Mouse (Mus musculus): ENCODE measurements around the gene Adgrv1. TPM values are rescaled to one million over a fixed set of nuclear protein-coding genes. Genes with fewer than 3 reads are reported as not detected.

Adgrv1 gene
- polyA plus RNA-seq, 1 experiment from 2014 or later, result 1.1 TPM

DNA sequence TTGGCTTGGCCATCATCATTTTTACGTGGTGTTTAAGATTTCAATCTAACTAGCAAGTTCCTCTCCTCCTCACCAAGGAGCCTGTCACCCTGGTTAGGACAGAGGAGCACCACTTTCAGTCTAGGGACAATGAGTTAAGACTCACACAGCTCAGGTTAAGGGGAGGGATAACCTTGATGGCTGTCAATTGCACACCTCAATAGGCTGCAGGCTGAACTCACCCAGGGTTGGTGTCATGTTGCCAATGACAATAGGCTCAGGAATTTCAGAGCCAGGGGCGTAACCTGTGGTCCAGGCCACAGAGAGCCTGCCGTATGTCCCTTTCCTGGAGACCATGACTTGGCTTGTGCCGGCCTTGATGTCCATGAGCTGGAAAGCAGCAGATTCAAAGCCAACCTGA is 209.0 kb downstream of the Adgrv1 start:
- Histone ChIP-seq H3K36me3 (ENCODE audit: control insufficient read depth, insufficient read depth, low read length) (no peaks in the 10 kb centered on the region), H3K27me3 (ENCODE audit: control insufficient read depth, insufficient read depth, low read length) (no peaks in the 10 kb centered on the region), H3K9ac (ENCODE audit: low read depth, low read length) (no peak overlapping the region), H3K4me1 (ENCODE audit: control insufficient read depth, insufficient read depth, low read length) (no peaks in the 10 kb centered on the region), H3K27ac (ENCODE audit: low read depth, low read length) (no peak overlapping the region), H3K4me3 (ENCODE audit: low read depth, low read length) (no peak overlapping the region), H3K9me3 (replicated peaks; ENCODE audit: control insufficient read depth, low read length) (no peaks in the 10 kb centered on the region), H3K4me2 (no peak overlapping the region)
- ATAC-seq (replicated peaks; ENCODE audit: insufficient number of reproducible peaks, low FRiP score, low TSS enrichment), result no peak
- 67% methylated on average over 4 of the region's 4 CpGs for WGBS (ENCODE audit: insufficient replicate concordance)

DNA sequence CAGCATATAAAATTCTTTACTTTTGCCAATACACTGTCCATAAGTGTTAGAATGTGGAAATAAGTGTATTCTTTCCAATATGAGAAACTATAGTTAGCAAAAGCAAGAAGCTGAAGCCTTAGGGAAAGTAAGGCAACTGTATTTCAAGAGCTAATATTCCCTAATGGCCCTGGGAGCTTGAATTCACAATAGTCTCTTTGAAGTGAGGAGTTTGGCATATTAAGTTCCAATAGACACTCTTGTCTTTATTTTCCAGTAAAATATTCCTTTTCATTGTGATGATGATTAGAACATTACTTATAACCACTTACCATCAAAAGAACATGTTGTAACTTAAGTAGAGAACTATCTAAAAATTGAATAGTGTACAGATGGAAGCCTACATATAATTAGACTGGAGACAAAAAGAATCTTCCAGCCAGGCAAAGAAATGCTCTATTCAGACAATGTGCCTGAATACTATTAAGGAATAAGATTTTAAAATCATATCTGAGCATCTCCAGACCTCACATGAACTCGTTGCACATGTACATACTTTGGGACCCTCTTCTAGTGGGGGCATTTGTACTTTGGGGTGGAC is 225.0 kb downstream of the Adgrv1 start:
- ATAC-seq (replicated peaks; ENCODE audit: insufficient number of reproducible peaks, low FRiP score, low TSS enrichment), result no peak
- H3K9ac ChIP-seq (ENCODE audit: low read depth, low read length), result no peak overlapping the region
- H3K4me1 ChIP-seq (ENCODE audit: control insufficient read depth, insufficient read depth, low read length), result no peaks in the 10 kb centered on the region
- H3K36me3 ChIP-seq (ENCODE audit: control insufficient read depth, insufficient read depth, low read length), result no peaks in the 10 kb centered on the region
- no peak overlapping the region for H3K4me2 ChIP-seq
- H3K27ac ChIP-seq (ENCODE audit: low read depth, low read length), result no peak overlapping the region
- WGBS (ENCODE audit: insufficient replicate concordance), result 65% methylated on average over 1 of the region's 1 CpGs
- no peak overlapping the region for H3K4me3 ChIP-seq (ENCODE audit: low read depth, low read length)
- no peaks in the 10 kb centered on the region for H3K9me3 ChIP-seq (replicated peaks; ENCODE audit: control insufficient read depth, low read length)
- no peaks in the 10 kb centered on the region for H3K27me3 ChIP-seq (ENCODE audit: control insufficient read depth, insufficient read depth, low read length)

DNA sequence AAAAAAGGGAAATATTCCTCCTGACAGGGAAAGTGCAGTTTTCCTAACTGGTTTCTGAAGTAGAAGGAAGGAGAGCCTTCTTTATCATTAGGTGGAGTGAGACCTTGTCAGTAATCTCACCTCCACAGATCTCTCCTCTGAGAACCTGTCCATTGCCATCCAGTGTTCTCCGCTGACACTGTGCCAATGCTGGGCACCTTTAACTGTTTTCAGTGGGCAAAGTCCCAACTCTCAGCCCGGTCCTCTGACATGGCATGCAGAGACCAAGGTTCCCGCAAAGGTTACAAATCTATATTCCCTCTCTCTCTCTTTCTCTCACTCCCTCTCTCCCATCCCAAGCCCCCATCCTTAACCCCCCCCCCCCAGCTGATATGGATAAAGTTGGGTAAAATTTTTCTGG is 230.1 kb downstream of the Adgrv1 start:
- no peaks in the 10 kb centered on the region for H3K27me3 ChIP-seq (ENCODE audit: control insufficient read depth, insufficient read depth, low read length)
- H3K4me3 ChIP-seq (ENCODE audit: low read depth, low read length), result no peak overlapping the region
- H3K4me1 ChIP-seq (ENCODE audit: control insufficient read depth, insufficient read depth, low read length), result no peaks in the 10 kb centered on the region
- ATAC-seq (replicated peaks; ENCODE audit: insufficient number of reproducible peaks, low FRiP score, low TSS enrichment), result no peak
- no peak overlapping the region for H3K4me2 ChIP-seq
- no peaks in the 10 kb centered on the region for H3K9me3 ChIP-seq (replicated peaks; ENCODE audit: control insufficient read depth, low read length)
- no peaks in the 10 kb centered on the region for H3K36me3 ChIP-seq (ENCODE audit: control insufficient read depth, insufficient read depth, low read length)
- H3K9ac ChIP-seq (ENCODE audit: low read depth, low read length), result no peak overlapping the region
- WGBS (ENCODE audit: insufficient replicate concordance), result 89% methylated on average over 3 of the region's 3 CpGs
- H3K27ac ChIP-seq (ENCODE audit: low read depth, low read length), result no peak overlapping the region

DNA sequence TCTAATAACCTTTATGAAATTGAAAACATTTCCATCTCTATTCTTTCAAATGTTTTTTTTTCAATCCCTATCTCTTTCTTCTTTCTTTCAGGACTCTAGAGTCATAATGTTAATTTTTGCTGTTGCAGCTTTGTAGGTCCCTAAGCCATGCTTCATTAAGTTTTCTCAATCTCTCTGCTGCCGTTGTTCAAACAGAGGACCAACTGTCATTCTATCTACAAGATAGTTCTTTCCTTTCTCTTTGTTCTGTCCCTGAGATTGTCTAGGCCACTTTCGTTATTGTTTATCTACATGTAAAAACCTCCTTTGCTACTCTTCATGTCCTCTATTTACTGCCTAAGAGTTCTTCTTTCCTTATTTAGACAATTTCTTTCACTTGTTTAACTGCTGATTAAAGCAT is 230.8 kb downstream of the Adgrv1 start:
- Histone ChIP-seq H3K4me3 (ENCODE audit: low read depth, low read length) (no peak overlapping the region), H3K36me3 (ENCODE audit: control insufficient read depth, insufficient read depth, low read length) (no peaks in the 10 kb centered on the region), H3K9me3 (replicated peaks; ENCODE audit: control insufficient read depth, low read length) (no peaks in the 10 kb centered on the region), H3K4me1 (ENCODE audit: control insufficient read depth, insufficient read depth, low read length) (no peaks in the 10 kb centered on the region), H3K27ac (ENCODE audit: low read depth, low read length) (no peak overlapping the region), H3K4me2 (no peak overlapping the region), H3K27me3 (ENCODE audit: control insufficient read depth, insufficient read depth, low read length) (no peaks in the 10 kb centered on the region), H3K9ac (ENCODE audit: low read depth, low read length) (no peak overlapping the region)
- no peak for ATAC-seq (replicated peaks; ENCODE audit: insufficient number of reproducible peaks, low FRiP score, low TSS enrichment)
- 55% methylated on average over 2 of the region's 2 CpGs for WGBS (ENCODE audit: insufficient replicate concordance)

DNA sequence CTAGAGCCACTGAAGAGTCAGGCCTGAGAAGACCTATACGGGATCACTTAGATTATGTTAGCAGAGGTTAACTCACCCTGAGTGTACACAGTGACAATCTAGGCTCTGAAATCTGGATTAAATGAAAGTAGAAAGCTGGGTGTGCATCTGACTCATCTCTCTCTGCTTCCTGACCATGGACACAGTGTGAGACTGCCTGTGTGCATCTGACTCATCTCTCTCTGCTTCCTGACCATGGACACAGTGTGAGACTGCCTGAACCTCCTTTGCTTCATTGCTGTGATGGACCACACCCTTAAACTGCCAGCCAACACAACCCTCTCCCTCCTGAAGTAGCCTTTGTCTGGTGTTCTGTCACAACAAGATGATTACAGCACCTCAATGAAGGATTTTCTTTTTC is 231.2 kb downstream of the Adgrv1 start:
- no peaks in the 10 kb centered on the region for H3K4me1 ChIP-seq (ENCODE audit: control insufficient read depth, insufficient read depth, low read length)
- H3K4me2 ChIP-seq, result no peak overlapping the region
- H3K27me3 ChIP-seq (ENCODE audit: control insufficient read depth, insufficient read depth, low read length), result no peaks in the 10 kb centered on the region
- H3K27ac ChIP-seq (ENCODE audit: low read depth, low read length), result no peak overlapping the region
- H3K4me3 ChIP-seq (ENCODE audit: low read depth, low read length), result no peak overlapping the region
- WGBS (ENCODE audit: insufficient replicate concordance), result 67% methylated on average over 1 of the region's 1 CpGs
- H3K36me3 ChIP-seq (ENCODE audit: control insufficient read depth, insufficient read depth, low read length), result no peaks in the 10 kb centered on the region
- ATAC-seq (replicated peaks; ENCODE audit: insufficient number of reproducible peaks, low FRiP score, low TSS enrichment), result no peak
- H3K9me3 ChIP-seq (replicated peaks; ENCODE audit: control insufficient read depth, low read length), result no peaks in the 10 kb centered on the region
- H3K9ac ChIP-seq (ENCODE audit: low read depth, low read length), result no peak overlapping the region

DNA sequence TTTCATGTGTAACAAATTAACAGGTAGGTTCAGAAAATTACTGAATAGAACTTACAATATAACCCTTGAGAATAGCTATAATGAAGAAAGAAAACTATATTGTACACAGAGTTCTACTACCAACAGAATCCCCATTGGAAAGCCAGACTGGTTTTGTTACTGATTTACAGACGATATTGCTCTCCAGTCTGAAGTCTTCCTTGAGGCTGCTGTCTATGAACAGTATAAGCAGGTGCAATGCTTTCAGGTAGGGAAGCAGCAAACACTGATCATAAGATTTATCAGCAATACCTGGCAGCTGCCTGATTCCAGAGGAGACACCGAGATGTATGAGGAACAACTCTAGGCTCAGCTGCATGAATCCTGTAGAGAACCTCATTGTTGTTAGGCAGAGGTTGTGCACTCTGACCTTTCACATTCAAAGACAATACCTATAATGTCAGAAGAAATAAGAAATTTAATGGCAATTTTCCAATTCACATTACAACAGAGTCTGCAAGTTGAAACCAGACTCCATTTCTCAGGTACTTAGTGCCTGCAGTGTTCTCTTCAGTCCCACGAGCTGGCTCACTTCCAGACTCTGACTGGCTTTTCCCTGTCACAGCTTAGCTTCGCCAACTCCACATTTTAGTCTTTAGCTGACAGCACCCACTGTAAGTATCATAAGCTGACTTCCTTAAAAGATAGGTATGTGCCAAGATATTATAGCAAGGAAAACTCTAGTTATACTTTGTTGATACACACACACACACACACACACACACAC is 247.2 kb downstream of the Adgrv1 start:
- no peaks in the 10 kb centered on the region for H3K9me3 ChIP-seq (replicated peaks; ENCODE audit: control insufficient read depth, low read length)
- ATAC-seq (replicated peaks; ENCODE audit: insufficient number of reproducible peaks, low FRiP score, low TSS enrichment), result no peak
- no peak overlapping the region for H3K9ac ChIP-seq (ENCODE audit: low read depth, low read length)
- H3K27me3 ChIP-seq (ENCODE audit: control insufficient read depth, insufficient read depth, low read length), result no peaks in the 10 kb centered on the region
- no peaks in the 10 kb centered on the region for H3K4me1 ChIP-seq (ENCODE audit: control insufficient read depth, insufficient read depth, low read length)
- H3K4me2 ChIP-seq, result no peak overlapping the region
- no peak overlapping the region for H3K4me3 ChIP-seq (ENCODE audit: low read depth, low read length)
- H3K36me3 ChIP-seq (ENCODE audit: control insufficient read depth, insufficient read depth, low read length), result no peaks in the 10 kb centered on the region
- WGBS (ENCODE audit: insufficient replicate concordance), result 74% methylated on average over 4 of the region's 4 CpGs
- no peak overlapping the region for H3K27ac ChIP-seq (ENCODE audit: low read depth, low read length)

DNA sequence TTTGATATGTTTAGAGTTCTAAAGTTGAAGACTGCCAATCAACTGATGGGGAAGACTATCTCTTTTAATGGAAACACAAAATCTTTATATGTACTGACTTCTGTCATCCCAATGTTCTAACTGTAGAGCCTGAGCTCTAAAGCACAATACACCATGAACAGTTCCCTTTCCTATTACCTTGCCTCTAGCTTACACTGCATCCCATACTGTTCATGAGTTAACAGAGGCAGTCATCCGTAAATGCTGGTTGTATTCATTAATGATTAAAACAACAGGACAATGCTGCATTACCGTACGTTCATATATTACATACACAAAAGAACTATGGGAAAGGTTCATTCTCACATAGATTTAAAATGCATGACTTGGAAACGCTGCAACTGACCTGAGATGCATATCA is 251.1 kb downstream of the Adgrv1 start:
- WGBS (ENCODE audit: insufficient replicate concordance), result 86% methylated on average over 4 of the region's 4 CpGs
- Histone ChIP-seq H3K27me3 (ENCODE audit: control insufficient read depth, insufficient read depth, low read length) (no peaks in the 10 kb centered on the region), H3K4me2 (no peak overlapping the region), H3K9ac (ENCODE audit: low read depth, low read length) (no peak overlapping the region), H3K4me1 (ENCODE audit: control insufficient read depth, insufficient read depth, low read length) (no peaks in the 10 kb centered on the region), H3K27ac (ENCODE audit: low read depth, low read length) (no peak overlapping the region), H3K9me3 (replicated peaks; ENCODE audit: control insufficient read depth, low read length) (no peaks in the 10 kb centered on the region), H3K36me3 (ENCODE audit: control insufficient read depth, insufficient read depth, low read length) (no peaks in the 10 kb centered on the region), H3K4me3 (ENCODE audit: low read depth, low read length) (no peak overlapping the region)
- ATAC-seq (replicated peaks; ENCODE audit: insufficient number of reproducible peaks, low FRiP score, low TSS enrichment), result no peak

DNA sequence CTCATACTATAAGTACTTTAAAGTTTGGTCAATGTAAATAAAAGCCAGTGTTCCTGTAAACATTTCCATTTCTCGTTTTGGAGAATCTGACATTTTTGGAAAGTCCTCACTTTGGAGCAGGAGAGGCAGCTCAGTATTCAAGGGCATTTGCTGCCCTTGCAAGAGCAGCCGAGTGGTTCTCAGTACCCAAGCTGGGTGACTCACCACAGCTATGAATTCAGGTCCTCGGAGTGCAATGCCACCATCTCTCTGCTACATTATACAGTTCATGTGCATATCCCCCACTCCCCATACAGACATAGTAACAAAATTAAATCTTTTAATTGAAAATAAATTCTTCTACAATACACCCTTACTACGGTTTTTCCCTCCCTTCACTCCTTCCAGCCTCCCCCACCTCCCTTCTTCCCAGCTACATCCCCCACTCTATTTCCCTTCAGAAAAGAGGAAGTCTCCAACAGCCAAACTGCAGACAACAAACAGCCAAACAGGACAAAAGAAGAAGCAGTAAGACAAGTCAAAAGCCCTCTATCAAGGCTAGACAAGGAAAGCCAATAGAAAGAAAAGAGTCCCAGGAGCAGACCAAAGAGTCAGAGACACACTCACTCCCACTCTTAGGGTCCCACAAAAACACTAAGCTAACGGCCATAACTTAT is 262.0 kb downstream of the Adgrv1 start:
- H3K9me3 ChIP-seq (replicated peaks; ENCODE audit: control insufficient read depth, low read length), result no peaks in the 10 kb centered on the region
- no peak overlapping the region for H3K4me3 ChIP-seq (ENCODE audit: low read depth, low read length)
- no peak overlapping the region for H3K27ac ChIP-seq (ENCODE audit: low read depth, low read length)
- 75% methylated on average over 5 of the region's 5 CpGs for WGBS (ENCODE audit: insufficient replicate concordance)
- ATAC-seq (replicated peaks; ENCODE audit: insufficient number of reproducible peaks, low FRiP score, low TSS enrichment), result no peak
- H3K27me3 ChIP-seq (ENCODE audit: control insufficient read depth, insufficient read depth, low read length), result no peaks in the 10 kb centered on the region
- no peak overlapping the region for H3K9ac ChIP-seq (ENCODE audit: low read depth, low read length)
- H3K36me3 ChIP-seq (ENCODE audit: control insufficient read depth, insufficient read depth, low read length), result no peaks in the 10 kb centered on the region
- no peak overlapping the region for H3K4me2 ChIP-seq
- H3K4me1 ChIP-seq (ENCODE audit: control insufficient read depth, insufficient read depth, low read length), result 0 out of 2 replicates have a peak, but pooled peaks cover 5% of the 10 kb centered on the region
